Mouse (Mus musculus): ENCODE measurements at regions not wholly inside any gene's neighbourhood (a gene's known extent, or its start where the extent isn't known, plus 50 kb on each side); places are given as distances from the start of the nearest gene placed in this dataset.

DNA sequence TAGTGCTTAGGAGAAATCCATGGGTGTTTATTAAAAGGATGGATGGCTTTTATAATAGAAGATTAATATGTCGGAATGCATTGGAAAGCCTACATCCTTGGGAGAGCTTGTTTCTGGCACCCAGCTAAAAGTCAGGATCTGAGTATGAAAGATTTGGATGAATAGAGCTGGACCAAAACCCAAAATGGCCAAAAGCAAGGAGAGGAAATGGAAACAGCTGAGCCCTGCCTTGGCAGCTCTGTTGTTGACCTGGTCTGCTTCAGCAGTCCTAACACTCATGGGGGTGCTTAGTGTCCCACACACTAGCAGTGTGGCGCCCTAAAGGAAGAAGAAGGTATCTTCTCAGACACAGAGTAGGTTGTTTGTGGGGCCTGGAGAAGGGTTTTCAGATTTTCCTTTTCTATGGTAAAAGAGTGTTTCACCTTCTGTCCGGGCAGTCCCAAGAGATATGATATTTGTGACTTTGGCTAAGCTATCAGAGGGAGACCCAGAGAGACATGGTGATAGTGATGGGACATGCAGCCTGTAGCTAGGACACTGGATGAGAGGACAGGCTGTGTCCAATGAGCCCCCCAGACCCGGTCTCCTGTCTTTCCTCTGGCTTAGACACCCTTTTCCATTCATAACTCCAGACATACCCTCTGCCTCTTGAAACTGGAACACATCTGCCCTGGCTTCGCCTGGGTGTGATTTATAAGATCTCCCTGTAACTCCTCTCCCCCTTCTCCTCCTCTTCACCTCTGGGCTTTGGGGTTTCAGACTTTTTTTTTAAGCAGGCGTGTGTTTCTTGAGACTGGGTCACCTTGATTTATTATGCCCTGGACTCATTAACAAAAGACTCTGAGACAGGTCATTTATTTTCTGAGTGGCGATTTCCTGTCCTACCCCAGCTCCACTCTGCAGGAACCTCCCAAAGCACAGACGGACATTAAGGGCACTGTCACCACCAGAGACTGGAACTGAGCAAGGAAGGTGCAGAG is 70.9 kb upstream of the Boc start:
- no peak for DNase-seq (ENCODE audit: extremely low read depth, low read depth, low spot score)
- Histone ChIP-seq H3K4me3 (ENCODE audit: insufficient read depth, low read depth, low read length) (no peak overlapping the region), H3K4me1 (ENCODE audit: control insufficient read depth, insufficient read depth, low read length) (no peaks in the 10 kb centered on the region), H3K27me3 (ENCODE audit: control insufficient read depth, insufficient read depth, low read length) (no peaks in the 10 kb centered on the region), H3K27ac (replicated peaks; ENCODE audit: insufficient read depth, low read depth, low read length) (no peak overlapping the region), H3K36me3 (ENCODE audit: control insufficient read depth, insufficient read depth, low read length) (no peaks in the 10 kb centered on the region), H3K79me2 (ENCODE audit: control insufficient read depth, insufficient read depth, low read length) (no peaks in the 10 kb centered on the region), H3K9ac (ENCODE audit: low read depth, low read length) (no peak overlapping the region)
- WGBS = 72% methylated on average over 8 of the region's 8 CpGs
- TF ChIP-seq POLR2A (IDR thresholded peaks at IDR 0.05; ENCODE audit: extremely low read depth, insufficient read depth, low read length) (no peak), CTCF (IDR thresholded peaks at IDR 0.05; ENCODE audit: low read depth, low read length) (no peak)

DNA sequence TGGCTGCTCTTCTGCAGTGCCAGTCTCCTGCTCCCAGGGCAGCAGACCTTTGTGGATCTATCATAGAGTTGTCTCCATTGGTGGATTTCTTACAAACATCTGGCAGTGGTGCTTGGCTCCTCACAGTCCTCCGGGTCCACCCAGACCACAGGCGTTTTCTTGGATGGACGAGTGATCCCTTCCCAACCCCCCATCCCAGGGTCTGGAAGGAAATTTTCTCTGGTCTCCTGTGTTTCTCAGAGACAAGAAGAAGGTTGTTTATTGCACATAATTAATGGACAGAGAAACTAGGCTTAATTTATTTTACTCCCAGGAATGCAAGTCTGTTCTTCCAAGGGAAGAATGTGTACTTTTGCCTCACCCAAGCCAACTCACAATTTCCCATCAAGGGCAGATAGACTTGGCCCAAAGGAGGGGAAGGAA is 67.2 kb upstream of the Boc start:
- Histone ChIP-seq H3K36me3 (ENCODE audit: control insufficient read depth, insufficient read depth, low read length) (no peaks in the 10 kb centered on the region), H3K4me1 (ENCODE audit: control insufficient read depth, insufficient read depth, low read length) (no peaks in the 10 kb centered on the region), H3K27me3 (ENCODE audit: control insufficient read depth, insufficient read depth, low read length) (no peaks in the 10 kb centered on the region), H3K4me3 (ENCODE audit: insufficient read depth, low read depth, low read length) (no peak overlapping the region), H3K79me2 (ENCODE audit: control insufficient read depth, insufficient read depth, low read length) (no peaks in the 10 kb centered on the region), H3K9ac (ENCODE audit: low read depth, low read length) (no peak overlapping the region), H3K27ac (replicated peaks; ENCODE audit: insufficient read depth, low read depth, low read length) (no peak overlapping the region)
- DNase-seq (ENCODE audit: extremely low read depth, low read depth, low spot score) = no peak
- TF ChIP-seq CTCF (IDR thresholded peaks at IDR 0.05; ENCODE audit: low read depth, low read length) = no peak
- TF ChIP-seq POLR2A (IDR thresholded peaks at IDR 0.05; ENCODE audit: extremely low read depth, insufficient read depth, low read length) = no peak
- WGBS = 82% methylated on average over 3 of the region's 3 CpGs

GRCm38 (mm10) chr16:44625108-44625616 is 66.5 kb upstream of the Boc start:
- Histone ChIP-seq H3K9ac (ENCODE audit: low read depth, low read length) (no peak overlapping the region), H3K36me3 (ENCODE audit: control insufficient read depth, insufficient read depth, low read length) (no peaks in the 10 kb centered on the region), H3K27me3 (ENCODE audit: control insufficient read depth, insufficient read depth, low read length) (no peaks in the 10 kb centered on the region), H3K79me2 (ENCODE audit: control insufficient read depth, insufficient read depth, low read length) (no peaks in the 10 kb centered on the region), H3K4me1 (ENCODE audit: control insufficient read depth, insufficient read depth, low read length) (no peaks in the 10 kb centered on the region), H3K27ac (replicated peaks; ENCODE audit: insufficient read depth, low read depth, low read length) (no peak overlapping the region), H3K4me3 (ENCODE audit: insufficient read depth, low read depth, low read length) (no peak overlapping the region)
- no peak for DNase-seq (ENCODE audit: extremely low read depth, low read depth, low spot score)
- TF ChIP-seq POLR2A (IDR thresholded peaks at IDR 0.05; ENCODE audit: extremely low read depth, insufficient read depth, low read length) (no peak), CTCF (IDR thresholded peaks at IDR 0.05; ENCODE audit: low read depth, low read length) (no peak)
- 32% methylated on average over 6 of the region's 6 CpGs for WGBS

GRCm38 (mm10) chr16:44621573-44621972 is 62.9 kb upstream of the Boc start:
- TF ChIP-seq POLR2A (IDR thresholded peaks at IDR 0.05; ENCODE audit: extremely low read depth, insufficient read depth, low read length) (no peak), CTCF (IDR thresholded peaks at IDR 0.05; ENCODE audit: low read depth, low read length) (no peak)
- WGBS = 83% methylated on average over 5 of the region's 5 CpGs
- Histone ChIP-seq H3K27ac (replicated peaks; ENCODE audit: insufficient read depth, low read depth, low read length) (no peak overlapping the region), H3K27me3 (ENCODE audit: control insufficient read depth, insufficient read depth, low read length) (no peaks in the 10 kb centered on the region), H3K79me2 (ENCODE audit: control insufficient read depth, insufficient read depth, low read length) (no peaks in the 10 kb centered on the region), H3K36me3 (ENCODE audit: control insufficient read depth, insufficient read depth, low read length) (no peaks in the 10 kb centered on the region), H3K4me1 (ENCODE audit: control insufficient read depth, insufficient read depth, low read length) (no peaks in the 10 kb centered on the region), H3K9ac (ENCODE audit: low read depth, low read length) (no peak overlapping the region), H3K4me3 (ENCODE audit: insufficient read depth, low read depth, low read length) (no peak overlapping the region)
- no peak for DNase-seq (ENCODE audit: extremely low read depth, low read depth, low spot score)

DNA sequence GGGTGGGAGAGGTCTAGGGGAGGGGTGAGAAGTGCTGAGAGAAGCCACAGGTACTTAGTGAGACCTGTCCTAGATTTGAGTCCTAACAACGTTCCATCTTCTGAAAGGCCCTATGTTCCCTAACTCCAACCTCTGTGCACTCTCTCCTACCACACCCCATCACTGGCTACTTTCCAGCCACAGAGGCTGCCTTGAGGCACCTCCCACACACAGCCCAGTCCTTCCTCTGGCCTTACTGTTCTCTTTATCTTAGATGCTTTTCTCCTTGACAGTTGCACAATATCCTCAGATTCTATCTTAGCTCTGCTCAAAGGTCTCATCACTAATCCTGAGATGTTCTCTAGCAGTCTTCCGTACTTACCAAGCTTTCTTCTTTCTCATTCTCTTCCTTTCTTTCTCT is 61.8 kb upstream of the Boc start:
- no peak for DNase-seq (ENCODE audit: extremely low read depth, low read depth, low spot score)
- Histone ChIP-seq H3K4me3 (ENCODE audit: insufficient read depth, low read depth, low read length) (no peak overlapping the region), H3K36me3 (ENCODE audit: control insufficient read depth, insufficient read depth, low read length) (no peaks in the 10 kb centered on the region), H3K79me2 (ENCODE audit: control insufficient read depth, insufficient read depth, low read length) (no peaks in the 10 kb centered on the region), H3K4me1 (ENCODE audit: control insufficient read depth, insufficient read depth, low read length) (no peaks in the 10 kb centered on the region), H3K27ac (replicated peaks; ENCODE audit: insufficient read depth, low read depth, low read length) (no peak overlapping the region), H3K27me3 (ENCODE audit: control insufficient read depth, insufficient read depth, low read length) (no peaks in the 10 kb centered on the region), H3K9ac (ENCODE audit: low read depth, low read length) (no peak overlapping the region)
- no peak for TF ChIP-seq CTCF (IDR thresholded peaks at IDR 0.05; ENCODE audit: low read depth, low read length)
- no peak for TF ChIP-seq POLR2A (IDR thresholded peaks at IDR 0.05; ENCODE audit: extremely low read depth, insufficient read depth, low read length)
- 84% methylated on average over 2 of the region's 2 CpGs for WGBS
